Mouse (Mus musculus): Measurements from ENCODE around the gene Igdcc3.

Gene Igdcc3

GRCm38 (mm10) chr9:65140936-65141305 lies at the start of gene Igdcc3:
TSS of gene Igdcc3 (plus strand) at chr9:65141189.
- peak; percentile 70 to 81 for DNase-seq

GRCm38 (mm10) chr9:65094237-65094636 lies 46.8 kb upstream of the Igdcc3 start:
- peak; percentile 88 to 92 for DNase-seq

- peak; percentile 63 to 74 for DNase-seq
These were observed 39.9 kb upstream of the Igdcc3 start, which contains the start of gene Igdcc4 for GRCm38 (mm10) chr9:65100991-65101685. TSS of gene Igdcc4 (plus strand) at chr9:65101486.

- DNase-seq, result peak; percentile 70 to 77
These were observed 39.2 kb upstream of the Igdcc3 start for GRCm38 (mm10) chr9:65101686-65102376.

GRCm38 (mm10) chr9:65102377-65103172 lies 38.4 kb upstream of the Igdcc3 start:
- DNase-seq, result peak; percentile 85 to 91

GRCm38 (mm10) chr9:65103173-65103752 lies 37.7 kb upstream of the Igdcc3 start:
- DNase-seq, result peak; percentile 73 to 78

GRCm38 (mm10) chr9:65106821-65107220 lies 34.2 kb upstream of the Igdcc3 start:
- no peak for DNase-seq

- DNase-seq, result no peak
These were observed 33.1 kb upstream of the Igdcc3 start for GRCm38 (mm10) chr9:65107893-65108292.

GRCm38 (mm10) chr9:65109132-65110072 lies 31.6 kb upstream of the Igdcc3 start:
- peak; percentile 80 to 88 for DNase-seq

GRCm38 (mm10) chr9:65111698-65112097 lies 29.3 kb upstream of the Igdcc3 start:
- no peak for DNase-seq

- DNase-seq, result no peak
These were observed 27.3 kb upstream of the Igdcc3 start for GRCm38 (mm10) chr9:65113694-65114093.

GRCm38 (mm10) chr9:65115891-65116290 lies 25.1 kb upstream of the Igdcc3 start:
- no peak for DNase-seq

- DNase-seq, result no peak
These were observed 23.5 kb upstream of the Igdcc3 start for GRCm38 (mm10) chr9:65117516-65117915.

GRCm38 (mm10) chr9:65120935-65121334 lies 20.1 kb upstream of the Igdcc3 start:
- DNase-seq, result peak; percentile 91 to 92

GRCm38 (mm10) chr9:65122545-65122944 lies 18.4 kb upstream of the Igdcc3 start:
- DNase-seq, result peak; percentile 51 to 54

GRCm38 (mm10) chr9:65123552-65124168 lies 17.3 kb upstream of the Igdcc3 start:
- peak; percentile 85 to 86 for DNase-seq

GRCm38 (mm10) chr9:65128123-65128815 lies 12.7 kb upstream of the Igdcc3 start:
- peak; percentile 70 for DNase-seq

- DNase-seq, result no peak
These were observed 9.3 kb upstream of the Igdcc3 start for GRCm38 (mm10) chr9:65131717-65132116.

GRCm38 (mm10) chr9:65133739-65134138 lies 7.2 kb upstream of the Igdcc3 start:
- peak; percentile 92 to 95 for DNase-seq

- peak; percentile 61 to 62 for DNase-seq
These were observed 5.9 kb upstream of the Igdcc3 start for GRCm38 (mm10) chr9:65135126-65135525.

- DNase-seq, result no peak
These were observed 498 bp upstream of the Igdcc3 start for GRCm38 (mm10) chr9:65140491-65140890.
